Mouse (Mus musculus) intestine, embryonic 15.5 days (tissue): ENCODE measurements around the gene Sorl1. TPM values are rescaled to one million over a fixed set of nuclear protein-coding genes. Genes with fewer than 3 reads are reported as not detected.

Experiments used
- ATAC-seq: fragments of 200-750 bp; cut with Nextera tagmentation; 2 replicates; pipeline ENCODE4 v1.8.0; 2017; ENCODE audit warnings: moderate TSS enrichment, moderate library complexity
- H3K27ac ChIP-seq: fragments of 300-500 bp; sonication (generic); 2 replicates; pipeline ENCODE4 v1.5.1; 2015; ENCODE audit warnings: mild to moderate bottlenecking, inconsistent platforms
- H3K27me3 ChIP-seq: fragments of 300-500 bp; sonication (generic); replicated peaks from 2 replicates; pipeline ENCODE4 v1.6.1; 2015; ENCODE audit warnings: inconsistent platforms
- H3K36me3 ChIP-seq: fragments of 300-500 bp; sonication (generic); 2 replicates; pipeline ENCODE4 v1.6.1; 2015; ENCODE audit warnings: inconsistent platforms
- H3K4me1 ChIP-seq: fragments of 300-500 bp; sonication (generic); replicated peaks from 2 replicates; pipeline ENCODE4 v1.6.1; 2015; ENCODE audit warnings: inconsistent platforms
- H3K4me2 ChIP-seq: fragments of 300-500 bp; sonication (generic); replicated peaks from 2 replicates; pipeline ENCODE4 v1.6.1; 2015; ENCODE audit warnings: mild to moderate bottlenecking, inconsistent platforms
- H3K4me3 ChIP-seq: fragments of 300-500 bp; sonication (generic); replicated peaks from 2 replicates; pipeline ENCODE4 v1.5.1; 2015; ENCODE audit warnings: inconsistent platforms
- H3K9ac ChIP-seq: fragments of 300-500 bp; sonication (generic); 2 replicates; pipeline ENCODE4 v1.6.1; 2015; ENCODE audit warnings: inconsistent platforms
- H3K9me3 ChIP-seq: fragments of 300-500 bp; sonication (generic); 2 replicates; pipeline ENCODE4 v1.6.1; 2016; ENCODE audit warnings: inconsistent platforms
- WGBS: fragments of 180-500 bp; shearing (Covaris S2); methylation state at CpG from one replicate; pipeline ENCODE4 v1.1.7; 2015; 5-methylcytosine and 5-hydroxymethylcytosine counted together
- polyA plus RNA-seq: library from polyadenylated mRNA; unstranded; fragments of >200 nt; fragmentation: Nextera tagmentation; extraction: Ambion mirVana; gene quantifications from 2 replicates; pipeline ENCODE4 v1.2.1, GENCODE M21; 2015

The Sorl1 gene
- polyA plus RNA-seq, 1 experiment from 2014 or later, result 9.0 TPM

- no peak overlapping the region for H3K4me2 ChIP-seq
- H3K36me3 ChIP-seq, result no peaks in the 10 kb centered on the region
- WGBS, result 93% methylated on average over 2 of the region's 2 CpGs
- ATAC-seq, result no peak
- H3K4me1 ChIP-seq, result no peaks in the 10 kb centered on the region
- H3K9ac ChIP-seq, result no peak overlapping the region
- no peaks in the 10 kb centered on the region for H3K27me3 ChIP-seq
- H3K9me3 ChIP-seq, result no peaks in the 10 kb centered on the region
- H3K4me3 ChIP-seq, result no peak overlapping the region
- no peak overlapping the region for H3K27ac ChIP-seq
These were observed 22.4 kb upstream of the Sorl1 start for GRCm38 (mm10) chr9:42146463-42146862.

DNA sequence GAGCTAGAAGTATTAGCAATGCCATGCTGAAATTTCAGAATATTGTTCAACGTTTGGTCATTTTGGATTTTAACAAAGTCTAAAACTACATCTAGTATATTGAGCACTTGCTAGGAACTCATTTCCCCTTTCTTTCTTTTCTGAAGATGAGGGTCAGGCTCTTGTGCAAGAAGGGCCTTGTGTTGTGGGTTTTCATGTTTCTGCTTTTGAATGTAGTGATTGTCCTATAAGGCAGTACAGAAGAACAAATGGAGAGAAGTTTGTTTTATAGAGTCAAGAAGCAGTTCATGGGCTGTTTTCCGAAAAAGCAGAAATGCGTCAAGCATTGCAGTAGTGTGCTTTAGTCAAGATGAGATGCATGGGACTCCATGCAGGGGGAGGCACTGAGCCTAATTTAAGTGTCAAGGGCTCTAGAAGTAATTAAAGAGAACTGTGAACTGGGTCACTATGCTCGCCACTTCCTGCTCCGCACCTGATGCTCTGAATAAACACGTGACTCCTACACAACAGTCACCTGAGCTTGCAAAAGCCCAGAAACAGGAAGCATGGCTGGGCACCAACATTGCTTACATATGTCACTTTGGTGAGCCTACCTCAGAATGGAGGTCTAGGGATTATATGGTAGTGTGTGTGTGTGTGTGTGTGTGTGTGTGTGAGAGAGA is 17.6 kb upstream of the Sorl1 start:
- ATAC-seq, result no peak
- Histone ChIP-seq H3K4me1 (no peaks in the 10 kb centered on the region), H3K4me2 (no peak overlapping the region), H3K9me3 (no peaks in the 10 kb centered on the region), H3K27me3 (no peaks in the 10 kb centered on the region), H3K36me3 (no peaks in the 10 kb centered on the region), H3K27ac (no peak overlapping the region), H3K4me3 (no peak overlapping the region), H3K9ac (no peak overlapping the region)
- 78% methylated on average over 6 of the region's 6 CpGs for WGBS

DNA sequence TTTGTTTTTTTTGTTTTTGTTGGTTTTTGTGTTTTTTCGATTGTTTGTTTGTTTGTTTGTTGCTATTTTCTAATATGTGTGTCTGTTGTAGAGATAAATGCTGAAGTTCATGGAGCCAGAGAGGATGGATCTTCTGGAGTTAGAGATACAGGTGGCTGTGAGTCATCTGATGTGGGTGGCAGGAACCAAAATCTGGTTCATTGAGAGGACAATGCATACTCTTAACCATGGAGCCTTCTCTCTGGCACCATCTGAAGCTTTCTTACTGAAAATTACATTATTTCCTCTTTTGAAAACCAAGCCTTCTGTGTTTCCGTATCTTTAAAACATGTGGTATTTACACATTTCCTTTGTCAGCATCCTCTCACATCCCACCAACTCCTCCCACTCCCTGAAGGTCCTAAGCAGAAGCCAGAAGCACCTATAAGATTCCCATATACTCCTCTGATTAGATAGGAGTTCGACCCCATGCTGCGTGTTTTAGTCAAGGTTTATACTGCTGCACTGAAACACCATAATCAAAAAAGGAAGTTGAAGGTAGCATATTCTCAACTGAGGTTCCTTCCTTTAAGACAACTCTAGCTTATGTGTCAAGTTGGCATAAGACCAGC is 14.3 kb upstream of the Sorl1 start:
- H3K4me3 ChIP-seq, result no peak overlapping the region
- ATAC-seq, result no peak
- no peaks in the 10 kb centered on the region for H3K36me3 ChIP-seq
- no peaks in the 10 kb centered on the region for H3K27me3 ChIP-seq
- H3K27ac ChIP-seq, result no peak overlapping the region
- WGBS, result 75% methylated on average over 4 of the region's 4 CpGs
- 0 out of 2 replicates have a peak, but pooled peaks cover 2% of the 10 kb centered on the region for H3K4me1 ChIP-seq
- no peak overlapping the region for H3K4me2 ChIP-seq
- no peaks in the 10 kb centered on the region for H3K9me3 ChIP-seq
- H3K9ac ChIP-seq, result no peak overlapping the region

GRCm38 (mm10) chr9:42137578-42137977 is 13.5 kb upstream of the Sorl1 start:
- Histone ChIP-seq H3K27me3 (no peaks in the 10 kb centered on the region), H3K9ac (no peak overlapping the region), H3K36me3 (no peaks in the 10 kb centered on the region), H3K4me1 (0 out of 2 replicates have a peak, but pooled peaks cover 2% of the 10 kb centered on the region), H3K4me2 (peak overlapping the region; percentile 30; the same call in 1 of the 2 replicates), H3K9me3 (no peaks in the 10 kb centered on the region), H3K4me3 (no peak overlapping the region), H3K27ac (no peak overlapping the region)
- ATAC-seq, result peak; percentile 71
- 49% methylated on average over 5 of the region's 5 CpGs for whole genome bisulfite sequencing

GRCm38 (mm10) chr9:42130793-42131760 is 7.0 kb upstream of the Sorl1 start:
- no peaks in the 10 kb centered on the region for H3K4me1 ChIP-seq
- WGBS, result 79% methylated on average over 13 of the region's 13 CpGs

GRCm38 (mm10) chr9:42127983-42128382 is 3.9 kb upstream of the Sorl1 start:
- no peak for ATAC-seq

More at GRCm38 (mm10) chr9:42130793-42131760, 7.0 kb upstream of the Sorl1 start:
- Histone ChIP-seq H3K9me3 (no peaks in the 10 kb centered on the region), H3K4me3 (no peak overlapping the region), H3K4me2 (no peak overlapping the region), H3K9ac (no peak overlapping the region), H3K27ac (no peak overlapping the region), H3K27me3 (no peaks in the 10 kb centered on the region), H3K36me3 (no peaks in the 10 kb centered on the region)
- no peak for ATAC-seq

DNA sequence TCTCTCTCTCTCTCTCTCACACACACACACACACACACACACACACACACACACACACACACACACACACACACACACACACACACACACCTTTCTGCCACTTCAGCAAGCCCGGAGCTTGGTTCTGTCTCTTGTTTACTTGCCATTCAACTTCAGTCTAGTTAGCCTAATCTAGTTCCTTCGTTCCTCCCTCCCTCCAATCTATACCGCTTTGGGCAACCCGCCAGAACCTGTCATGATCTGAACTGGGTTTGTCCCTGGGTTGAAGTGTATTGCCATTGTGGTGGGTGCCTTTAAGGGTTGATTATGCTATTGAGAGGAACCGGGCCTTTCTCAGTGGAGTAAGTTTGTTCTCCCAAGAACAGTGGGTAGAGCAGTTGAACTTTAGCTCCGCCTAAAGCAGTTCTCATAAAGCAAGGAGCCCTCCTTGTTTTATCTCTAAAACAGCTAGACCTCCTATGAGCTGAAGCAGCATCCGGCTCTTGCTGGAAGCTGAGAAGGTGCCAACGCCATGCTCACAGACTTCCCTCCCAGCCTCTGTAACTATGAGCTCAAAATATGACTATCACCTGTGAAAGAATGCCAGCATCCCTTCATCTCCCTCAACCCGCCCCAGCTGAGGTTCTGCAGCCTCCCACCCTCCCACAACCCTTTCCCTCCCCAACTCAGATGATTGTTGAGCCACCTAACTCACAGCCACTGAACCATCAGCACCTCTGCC is 1.3 kb upstream of the Sorl1 start:
- Histone ChIP-seq H3K27me3 (no peaks in the 10 kb centered on the region), H3K4me1 (no peaks in the 10 kb centered on the region; the same call in 1 of the 2 replicates), H3K4me2 (no peak overlapping the region), H3K36me3 (no peaks in the 10 kb centered on the region), H3K27ac (no peak overlapping the region), H3K4me3 (no peak overlapping the region), H3K9me3 (no peaks in the 10 kb centered on the region), H3K9ac (no peak overlapping the region)
- WGBS, result 77% methylated on average over 9 of the region's 9 CpGs
- ATAC-seq, result no peak

More at GRCm38 (mm10) chr9:42127983-42128382, 3.9 kb upstream of the Sorl1 start:
- 83% methylated on average over 5 of the region's 5 CpGs for WGBS
- Histone ChIP-seq H3K4me2 (no peak overlapping the region), H3K9ac (no peak overlapping the region), H3K36me3 (no peaks in the 10 kb centered on the region), H3K27ac (no peak overlapping the region), H3K9me3 (no peaks in the 10 kb centered on the region), H3K4me1 (no peaks in the 10 kb centered on the region), H3K4me3 (no peak overlapping the region), H3K27me3 (no peaks in the 10 kb centered on the region)

GRCm38 (mm10) chr9:42123204-42123603 is 893 bp downstream of the Sorl1 start:
- ATAC-seq, result no peak; the same call in 1 of the 2 replicates
- Histone ChIP-seq H3K4me2 (peak overlapping the region; percentile 79), H3K27me3 (no peaks in the 10 kb centered on the region), H3K9ac (peak overlapping the region; percentile 84; the same call in 1 of the 2 replicates), H3K27ac (no peak overlapping the region), H3K4me1 (no peaks in the 10 kb centered on the region; the same call in 1 of the 2 replicates), H3K4me3 (peak overlapping the region; percentile 74), H3K9me3 (no peaks in the 10 kb centered on the region), H3K36me3 (no peaks in the 10 kb centered on the region)
- WGBS, result 26% methylated on average over 11 of the region's 11 CpGs

GRCm38 (mm10) chr9:42122441-42122840 is 1.7 kb downstream of the Sorl1 start:
- H3K4me1 ChIP-seq, result no peaks in the 10 kb centered on the region; the same call in 1 of the 2 replicates
- no peaks in the 10 kb centered on the region for H3K27me3 ChIP-seq
- H3K36me3 ChIP-seq, result no peaks in the 10 kb centered on the region
- ATAC-seq, result no peak
- H3K4me3 ChIP-seq, result peak overlapping the region; percentile 2; the same call in 1 of the 2 replicates
- H3K9ac ChIP-seq, result no peak overlapping the region
- H3K4me2 ChIP-seq, result peak overlapping the region; percentile 79
- no peaks in the 10 kb centered on the region for H3K9me3 ChIP-seq
- no peak overlapping the region for H3K27ac ChIP-seq
- WGBS, result 77% methylated on average over 6 of the region's 6 CpGs

DNA sequence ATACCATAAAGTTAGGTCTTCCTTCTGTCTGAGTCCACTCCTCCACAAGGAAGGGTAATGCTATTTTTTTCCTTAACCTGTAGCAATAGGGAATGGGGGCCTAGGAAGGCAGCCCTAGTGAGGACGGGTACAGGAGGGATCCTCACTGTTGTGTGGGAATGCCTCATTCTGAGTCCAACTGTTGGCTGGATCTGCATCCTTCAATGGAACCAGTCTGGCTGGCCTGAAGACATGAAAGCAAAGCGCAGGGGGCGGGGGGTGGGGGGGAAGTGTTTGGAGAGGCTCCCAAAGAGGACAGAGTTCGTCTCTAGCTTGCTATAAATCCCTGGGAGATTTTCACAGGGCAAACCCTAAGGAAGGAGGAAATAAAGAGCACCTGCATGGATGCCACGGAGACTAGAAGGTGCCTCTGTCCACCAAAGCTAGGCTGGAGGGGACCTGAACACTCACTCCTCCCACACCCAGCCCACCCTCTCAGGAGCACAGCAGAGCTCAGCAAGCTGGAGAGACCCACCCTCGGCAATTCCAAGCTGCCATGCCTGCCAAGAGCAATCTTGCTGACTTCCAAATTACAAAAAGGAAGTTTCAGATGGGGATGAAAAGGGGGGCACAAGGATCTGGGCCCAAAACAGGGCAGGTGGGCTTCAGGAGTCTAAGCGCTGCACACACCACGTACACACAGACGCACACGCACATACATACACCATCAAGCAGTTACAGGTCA is 2.3 kb downstream of the Sorl1 start:
- H3K4me1 ChIP-seq, result no peaks in the 10 kb centered on the region; the same call in 1 of the 2 replicates
- H3K9me3 ChIP-seq, result no peaks in the 10 kb centered on the region
- no peaks in the 10 kb centered on the region for H3K27me3 ChIP-seq
- WGBS, result 68% methylated on average over 10 of the region's 10 CpGs
- ATAC-seq, result peak; percentile 36
- H3K27ac ChIP-seq, result peak overlapping the region; percentile 40; the same call in 1 of the 2 replicates
- no peaks in the 10 kb centered on the region for H3K36me3 ChIP-seq
- peak overlapping the region; percentile 79 for H3K4me2 ChIP-seq
- no peak overlapping the region for H3K9ac ChIP-seq
- peak overlapping the region; percentile 2; the same call in 1 of the 2 replicates for H3K4me3 ChIP-seq

GRCm38 (mm10) chr9:42116418-42117056 is 7.6 kb downstream of the Sorl1 start:
- Histone ChIP-seq H3K4me1 (peaks cover 7% of the 10 kb centered on the region), H3K36me3 (no peaks in the 10 kb centered on the region), H3K9ac (no peak overlapping the region), H3K9me3 (no peaks in the 10 kb centered on the region), H3K4me2 (no peak overlapping the region), H3K27ac (no peak overlapping the region), H3K27me3 (no peaks in the 10 kb centered on the region), H3K4me3 (no peak overlapping the region)
- ATAC-seq, result no peak
- WGBS, result 51% methylated on average over 10 of the region's 10 CpGs
